Mouse (Mus musculus) left cerebral cortex, postnatal 14 days (tissue): Measurements from ENCODE around the gene Nubp2. TPM values are rescaled to one million over a fixed set of nuclear protein-coding genes. Genes with fewer than 3 reads are reported as not detected.
A peak's percentile ranks its signal among the peaks of the same experiment; 100 is the strongest.

Experiments used
- DNase-seq, 2 experiments: peaks; one replicate each; pipeline ENCODE4 v3.0.0; 2021 to 2022; ENCODE audit warnings: low spot score in 2 of 2, mixed read lengths in 1 of 2
- intact Hi-C: fragments of 180-260 bp; cut with DNase I; formaldehyde crosslinking; loops from one replicate; pipeline ENCODE4 v1.15.1; 2025
- total RNA-seq, 2 experiments: library from RNA; stranded (reverse); gene quantifications; 2 replicates each; pipeline ENCODE4 v1.2.3; 2021

The Nubp2 gene
- total RNA-seq, 2 experiments from 2014 or later: 35.7 to 37.4 TPM

DNA sequence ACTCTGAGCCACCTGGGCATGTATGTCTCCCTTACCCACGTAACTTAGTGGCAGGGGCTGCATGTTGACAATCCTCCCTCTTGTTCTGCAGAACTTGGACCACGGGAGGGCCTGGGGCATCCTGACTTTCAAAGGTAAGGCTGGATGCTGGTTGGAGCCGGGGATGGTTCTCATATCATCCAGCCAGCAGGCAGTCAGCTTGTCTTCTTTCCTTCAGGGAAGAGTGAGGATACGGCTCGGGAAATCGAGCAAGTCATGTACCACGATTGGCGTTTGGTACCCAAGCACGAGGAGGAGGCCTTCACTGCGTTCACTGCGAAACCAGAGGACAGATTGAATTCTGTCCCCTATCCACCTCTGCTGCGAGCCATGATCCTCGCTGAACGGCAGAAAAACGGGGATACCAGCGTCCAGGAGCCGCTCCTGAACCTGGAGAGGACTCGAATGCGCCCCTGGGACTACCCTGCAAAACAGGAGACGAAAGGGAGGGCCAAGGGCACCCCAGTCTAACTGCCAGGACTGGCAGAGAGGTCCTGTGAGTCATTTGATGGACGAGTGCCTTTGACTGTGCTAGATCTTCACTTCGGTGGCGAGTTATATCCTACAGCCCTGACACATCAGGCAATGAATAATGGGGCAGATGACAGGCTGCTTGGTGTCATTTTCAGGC is 9.6 kb upstream of the Nubp2 start:
- intact Hi-C loops: no loop called here
- no peak for DNase-seq

DNA sequence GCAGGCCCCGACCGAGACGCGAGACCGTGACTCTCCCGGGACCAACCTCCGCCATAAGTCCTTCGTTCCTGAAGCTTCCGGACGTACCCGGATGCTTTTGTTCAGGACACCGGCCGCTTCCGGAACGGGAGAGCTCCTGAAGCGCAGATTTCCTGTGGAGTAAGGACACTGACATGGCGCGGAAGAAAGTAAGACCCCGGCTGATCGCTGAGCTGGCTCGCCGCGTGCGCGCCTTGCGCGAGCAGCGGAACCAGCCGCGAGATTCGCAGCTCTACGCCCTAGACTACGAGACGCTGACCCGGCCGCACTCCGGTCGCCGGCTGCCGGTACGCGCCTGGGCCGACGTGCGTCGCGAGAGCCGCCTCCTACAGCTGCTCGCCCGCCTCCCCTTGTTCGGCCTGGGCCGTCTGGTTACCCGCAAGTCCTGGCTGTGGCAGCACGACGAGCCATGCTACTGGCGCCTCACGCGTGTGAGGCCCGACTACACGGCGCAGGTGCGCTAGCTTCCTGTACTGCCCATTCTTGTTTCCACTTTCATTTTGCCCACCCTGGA is 8.9 kb upstream of the Nubp2 start, which contains the start of the genes Eme2 and Mrps34:
TSS of gene Eme2 (minus strand) at position 93 of the 553 bp plus-strand sequence.
TSS of gene Mrps34 (plus strand) at position 122 of the 553 bp plus-strand sequence.
- intact Hi-C loops: no loop called here
- DNase-seq: peak; percentile 86 to 87

DNA sequence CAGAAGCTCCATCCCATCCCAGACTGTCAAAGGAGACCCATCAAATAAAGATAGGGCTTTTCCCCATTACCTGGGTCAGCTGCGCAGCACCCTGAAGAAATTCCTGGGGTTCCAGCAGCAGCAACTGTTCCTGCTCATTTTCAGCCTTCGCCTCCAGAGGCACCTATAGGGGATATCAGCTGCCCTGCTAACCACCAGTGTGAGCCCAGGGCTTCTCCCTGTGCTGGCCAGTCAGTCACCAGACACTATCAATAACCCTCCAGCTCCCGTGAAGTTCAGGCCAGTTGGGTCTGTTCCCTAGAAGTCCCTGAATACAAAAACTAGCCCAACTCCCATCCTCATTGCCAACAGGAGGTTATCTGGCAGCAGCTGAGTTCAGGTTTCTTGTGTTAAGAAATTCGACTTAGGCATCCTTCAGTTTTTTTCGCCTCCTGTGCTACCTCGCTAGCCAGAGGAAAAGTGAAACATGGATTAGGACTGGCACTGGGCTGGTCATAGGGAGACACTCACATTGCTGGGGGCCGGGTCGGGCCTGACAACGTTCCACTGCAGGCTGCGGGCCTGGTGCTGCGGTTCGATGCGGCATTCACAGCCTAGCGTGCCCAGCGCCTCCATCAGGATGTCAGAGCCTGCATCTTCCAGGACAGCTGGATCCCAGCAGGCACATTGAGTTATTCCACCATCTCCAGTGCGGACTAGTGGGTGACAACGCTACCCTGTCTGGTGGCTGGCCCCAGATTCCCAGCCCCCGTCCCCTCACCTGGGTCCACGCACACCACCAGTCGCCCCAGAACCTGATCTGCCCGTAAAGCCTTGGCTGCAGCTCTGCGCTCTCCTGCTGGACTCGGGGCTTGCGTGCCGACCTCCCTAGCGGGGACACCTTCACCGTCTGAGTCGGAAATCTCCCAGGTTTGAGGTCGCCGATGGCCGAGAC is 8.2 kb upstream of the Nubp2 start:
- no peak for DNase-seq

GRCm38 (mm10) chr17:24893276-24893675 is 7.1 kb upstream of the Nubp2 start:
- DNase-seq: no peak
- intact Hi-C loops: no loop called here

More for the DNA sequence above, 8.2 kb upstream of the Nubp2 start:
- intact Hi-C loops: no loop called here

- intact Hi-C loops: no loop called here
- DNase-seq: no peak
Measured at GRCm38 (mm10) chr17:24892785-24893184, 6.6 kb upstream of the Nubp2 start.

DNA sequence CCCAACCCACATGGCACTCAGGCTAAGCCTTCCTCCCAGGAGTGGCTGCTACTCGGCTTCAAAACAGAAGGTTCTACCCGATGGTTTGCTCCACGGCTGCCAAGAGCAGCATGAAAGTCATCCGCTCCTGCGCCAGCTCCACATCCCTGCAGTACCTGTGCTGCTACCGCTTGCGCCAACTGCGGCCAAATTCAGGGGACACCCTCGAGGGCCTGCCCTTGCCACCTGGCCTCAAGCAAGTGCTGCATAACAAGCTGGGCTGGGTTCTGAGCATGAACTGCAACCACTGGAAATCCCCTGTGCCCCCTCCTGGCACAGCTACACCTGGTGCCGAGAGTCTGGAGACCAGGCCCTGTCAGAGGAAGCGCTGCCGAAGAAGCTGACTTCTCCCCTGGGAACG is 5.2 kb upstream of the Nubp2 start:
- DNase-seq: no peak
- intact Hi-C loops: no loop called here

GRCm38 (mm10) chr17:24890151-24891092 is 4.3 kb upstream of the Nubp2 start:
- intact Hi-C loops: no loop called here
- DNase-seq: no peak

- intact Hi-C loops: no loop called here
- no peak for DNase-seq
Measured at GRCm38 (mm10) chr17:24888862-24889261, 2.7 kb upstream of the Nubp2 start.

- DNase-seq: no peak
Measured at GRCm38 (mm10) chr17:24887291-24888080, 1.3 kb upstream of the Nubp2 start.

GRCm38 (mm10) chr17:24886932-24887271 is 753 bp upstream of the Nubp2 start:
- intact Hi-C loops: no loop called here

More at GRCm38 (mm10) chr17:24887291-24888080, 1.3 kb upstream of the Nubp2 start:
- intact Hi-C loops: no loop called here

GRCm38 (mm10) chr17:24885356-24886133 is 604 bp downstream of the Nubp2 start:
- intact Hi-C loops: no loop called here
- no peak for DNase-seq

More at GRCm38 (mm10) chr17:24886932-24887271, 753 bp upstream of the Nubp2 start:
- no peak for DNase-seq

DNA sequence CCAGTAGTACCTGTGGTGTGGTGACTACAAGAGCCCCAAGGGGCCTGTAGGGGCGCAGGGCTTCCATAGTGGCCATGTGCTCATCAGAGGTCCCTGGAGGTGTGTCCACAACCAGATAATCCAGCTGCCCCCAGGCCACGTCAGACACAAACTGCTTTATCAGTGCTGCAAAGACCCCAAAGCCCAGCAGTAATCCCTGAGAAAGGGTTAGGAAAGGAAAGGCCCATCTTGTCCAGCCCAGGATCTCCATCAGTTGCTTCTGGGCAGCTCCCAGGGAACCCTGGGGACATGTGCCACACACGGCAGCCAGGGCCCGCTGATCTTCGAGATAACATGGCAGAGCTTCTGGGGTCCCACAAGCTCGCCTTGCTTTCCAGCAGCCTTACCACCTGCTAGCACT is 1.8 kb downstream of the Nubp2 start:
- DNase-seq: no peak
- intact Hi-C loops: loop anchor here (5.0 kb wide), 1 partner anchor 137 kb away; no protein-coding TSS in a partner anchor

DNA sequence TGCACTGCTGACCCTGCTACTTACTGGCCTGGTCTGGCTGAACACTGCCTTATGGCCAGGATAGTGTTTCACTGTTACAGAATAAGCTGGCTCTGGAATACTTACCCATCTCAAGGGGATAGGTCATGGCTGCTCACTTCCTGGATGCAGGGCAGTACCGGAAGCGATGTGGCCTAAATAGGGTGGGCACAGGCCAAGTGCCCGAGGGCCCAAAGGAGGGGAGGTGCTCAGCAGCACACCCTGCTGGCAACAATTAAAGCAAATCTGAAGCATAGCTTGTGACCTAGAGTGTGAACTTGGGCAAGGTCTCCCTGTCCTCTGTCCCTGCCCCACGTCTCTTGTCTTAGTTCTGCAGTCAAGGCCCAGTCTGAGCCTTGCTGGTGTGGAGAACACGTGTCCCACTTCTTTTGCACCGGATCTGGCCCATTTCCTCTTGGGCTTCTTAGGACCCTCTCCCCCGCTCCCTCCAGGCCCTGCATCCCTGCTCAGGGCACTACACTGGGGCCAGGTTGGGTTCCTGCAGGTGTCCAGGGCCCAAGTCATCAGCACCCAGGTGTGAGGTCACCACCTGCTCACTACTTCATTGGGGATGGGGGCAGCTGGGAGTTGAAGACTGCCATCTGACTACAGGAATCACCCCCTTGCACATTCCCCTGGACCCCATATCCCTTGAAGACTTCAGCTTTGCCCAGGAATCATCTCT is 4.3 kb downstream of the Nubp2 start:
- intact Hi-C loops: loop anchor here (5.0 kb wide), 1 partner anchor 135 kb away; no protein-coding TSS in a partner anchor
- DNase-seq: no peak

GRCm38 (mm10) chr17:24878531-24878930 is 7.6 kb downstream of the Nubp2 start:
- no peak for DNase-seq
- intact Hi-C loops: no loop called here

GRCm38 (mm10) chr17:24878117-24878397 is 8.1 kb downstream of the Nubp2 start:
- no peak for DNase-seq
- intact Hi-C loops: no loop called here

GRCm38 (mm10) chr17:24877336-24878116 is 8.6 kb downstream of the Nubp2 start:
- DNase-seq: no peak
- intact Hi-C loops: no loop called here
